Mouse (Mus musculus) midbrain, embryonic 14.5 days (tissue): ENCODE results near the gene E330017A01Rik. TPM values are rescaled to one million over a fixed set of nuclear protein-coding genes. Genes with fewer than 3 reads are reported as not detected.

Experiments used
- ATAC-seq: fragments of 200-750 bp; cut with Nextera tagmentation; 2 replicates; pipeline ENCODE4 v1.8.0; 2017; ENCODE audit warnings: moderate number of reproducible peaks, moderate library complexity; ENCODE audit not compliant: low FRiP score, low TSS enrichment
- DNase-seq: peaks from one replicate; pipeline ENCODE4 v3.0.0-alpha.2; 2015
- H3K27ac ChIP-seq: fragments of 300-500 bp; sonication (generic); replicated peaks from 2 replicates; pipeline ENCODE4 v1.5.1; 2014; ENCODE audit warnings: mild to moderate bottlenecking, low read depth, low read length, moderate library complexity
- H3K27me3 ChIP-seq: fragments of 300-500 bp; sonication (generic); 2 replicates; pipeline ENCODE4 v1.6.1; 2014; ENCODE audit warnings: low read length, control low read depth, mixed read lengths; ENCODE audit not compliant: control insufficient read depth, insufficient read depth
- H3K36me3 ChIP-seq: fragments of 300-500 bp; sonication (generic); 2 replicates; pipeline ENCODE4 v1.6.1; 2014; ENCODE audit warnings: low read length, control low read depth; ENCODE audit not compliant: control insufficient read depth, insufficient read depth
- H3K4me1 ChIP-seq: fragments of 300-500 bp; sonication (generic); 2 replicates; pipeline ENCODE4 v1.6.1; 2014; ENCODE audit warnings: mild to moderate bottlenecking, antibody characterized with exemption, low read length, control low read depth; ENCODE audit not compliant: control insufficient read depth, insufficient read depth
- H3K4me2 ChIP-seq: fragments of 300-500 bp; sonication (generic); 2 replicates; pipeline ENCODE4 v1.6.1; 2014; ENCODE audit warnings: mild to moderate bottlenecking, low read length, moderate library complexity
- H3K4me3 ChIP-seq: fragments of 300-500 bp; sonication (generic); replicated peaks from 2 replicates; pipeline ENCODE4 v1.5.1; 2014; ENCODE audit warnings: low read depth, low read length
- H3K9ac ChIP-seq: fragments of 300-500 bp; sonication (generic); replicated peaks from 2 replicates; pipeline ENCODE4 v1.6.1; 2014; ENCODE audit warnings: mild to moderate bottlenecking, low read length, moderate library complexity
- H3K9me3 ChIP-seq: fragments of 300-500 bp; sonication (generic); 2 replicates; pipeline ENCODE4 v1.6.1; 2016; ENCODE audit warnings: low read length, control low read depth, mixed read lengths; ENCODE audit not compliant: control insufficient read depth
- WGBS: fragments of 180-500 bp; shearing (Covaris S2); extraction: QIAGEN DNeasy Blood & Tissue Kit; methylation state at CpG from one replicate; pipeline ENCODE4 v1.1.7; 2014; 5-methylcytosine and 5-hydroxymethylcytosine counted together
- polyA plus RNA-seq: library from polyadenylated mRNA; unstranded; fragments of >200 nt; fragmentation: Nextera tagmentation; extraction: Ambion mirVana; gene quantifications from 2 replicates; pipeline ENCODE4 v1.2.1, GENCODE M21; 2014

E330017A01Rik gene
- polyA plus RNA-seq, 1 experiment from 2014 or later, result not detected

GRCm38 (mm10) chr16:58656526-58656925 lies 18.0 kb upstream of the E330017A01Rik start:
- Histone ChIP-seq H3K27ac (no peak overlapping the region), H3K9me3 (no peaks in the 10 kb centered on the region), H3K36me3 (no peaks in the 10 kb centered on the region), H3K27me3 (no peaks in the 10 kb centered on the region), H3K9ac (no peak overlapping the region), H3K4me1 (no peaks in the 10 kb centered on the region), H3K4me2 (no peak overlapping the region), H3K4me3 (no peak overlapping the region)
- DNase-seq (no peak), ATAC-seq (no peak)
- 83% methylated on average over 4 of the region's 4 CpGs for WGBS

GRCm38 (mm10) chr16:58655751-58656150 lies 17.2 kb upstream of the E330017A01Rik start:
- no peak for ATAC-seq
- Histone ChIP-seq H3K36me3 (no peaks in the 10 kb centered on the region), H3K4me3 (no peak overlapping the region), H3K4me2 (no peak overlapping the region), H3K27me3 (no peaks in the 10 kb centered on the region), H3K27ac (no peak overlapping the region), H3K4me1 (no peaks in the 10 kb centered on the region), H3K9ac (no peak overlapping the region), H3K9me3 (no peaks in the 10 kb centered on the region)
- DNase-seq, result no peak

GRCm38 (mm10) chr16:58649979-58650378 lies 11.4 kb upstream of the E330017A01Rik start:
- DNase-seq, result no peak
- Histone ChIP-seq H3K27ac (no peak overlapping the region), H3K9ac (no peak overlapping the region), H3K27me3 (no peaks in the 10 kb centered on the region), H3K4me1 (no peaks in the 10 kb centered on the region), H3K4me2 (no peak overlapping the region), H3K4me3 (no peak overlapping the region), H3K36me3 (no peaks in the 10 kb centered on the region), H3K9me3 (no peaks in the 10 kb centered on the region)
- WGBS, result 94% methylated on average over 10 of the region's 10 CpGs
- ATAC-seq, result no peak

GRCm38 (mm10) chr16:58638016-58638415 lies 523 bp downstream of the E330017A01Rik start:
- 82% methylated on average over 7 of the region's 7 CpGs for WGBS
- Histone ChIP-seq H3K9me3 (no peaks in the 10 kb centered on the region), H3K9ac (no peak overlapping the region), H3K27ac (no peak overlapping the region), H3K27me3 (no peaks in the 10 kb centered on the region), H3K4me3 (no peak overlapping the region), H3K36me3 (no peaks in the 10 kb centered on the region), H3K4me1 (no peaks in the 10 kb centered on the region), H3K4me2 (no peak overlapping the region)
- ATAC-seq, result no peak
- DNase-seq, result no peak

- Histone ChIP-seq H3K4me2 (no peak overlapping the region), H3K4me3 (no peak overlapping the region), H3K9me3 (no peaks in the 10 kb centered on the region), H3K27me3 (no peaks in the 10 kb centered on the region), H3K36me3 (no peaks in the 10 kb centered on the region), H3K9ac (no peak overlapping the region), H3K27ac (no peak overlapping the region), H3K4me1 (no peaks in the 10 kb centered on the region)
- ATAC-seq, result no peak
- DNase-seq, result no peak
- WGBS, result 83% methylated on average over 4 of the region's 4 CpGs
These were observed 1.1 kb downstream of the E330017A01Rik start for GRCm38 (mm10) chr16:58637448-58637847.

GRCm38 (mm10) chr16:58635866-58636265 lies 2.7 kb downstream of the E330017A01Rik start:
- Histone ChIP-seq H3K9me3 (no peaks in the 10 kb centered on the region), H3K4me1 (no peaks in the 10 kb centered on the region), H3K4me2 (no peak overlapping the region), H3K27me3 (no peaks in the 10 kb centered on the region), H3K9ac (no peak overlapping the region), H3K27ac (no peak overlapping the region), H3K4me3 (no peak overlapping the region), H3K36me3 (no peaks in the 10 kb centered on the region)
- DNase-seq, result no peak
- no peak for ATAC-seq
- 67% methylated on average over 2 of the region's 2 CpGs for WGBS

- H3K4me3 ChIP-seq, result no peak overlapping the region
- no peaks in the 10 kb centered on the region for H3K9me3 ChIP-seq
- 60% methylated on average over 2 of the region's 2 CpGs for WGBS
- no peak overlapping the region for H3K4me2 ChIP-seq
- H3K27ac ChIP-seq, result no peak overlapping the region
- ATAC-seq, result no peak
- no peaks in the 10 kb centered on the region for H3K4me1 ChIP-seq
- no peaks in the 10 kb centered on the region for H3K27me3 ChIP-seq
- no peaks in the 10 kb centered on the region for H3K36me3 ChIP-seq
- H3K9ac ChIP-seq, result no peak overlapping the region
- no peak for DNase-seq
These were observed 8.8 kb downstream of the E330017A01Rik start for GRCm38 (mm10) chr16:58629736-58630135.

GRCm38 (mm10) chr16:58628968-58629367 lies 9.6 kb downstream of the E330017A01Rik start:
- Histone ChIP-seq H3K9me3 (no peaks in the 10 kb centered on the region), H3K27ac (no peak overlapping the region), H3K4me2 (no peak overlapping the region), H3K4me1 (no peaks in the 10 kb centered on the region), H3K9ac (no peak overlapping the region), H3K27me3 (no peaks in the 10 kb centered on the region), H3K36me3 (no peaks in the 10 kb centered on the region), H3K4me3 (no peak overlapping the region)
- no peak for DNase-seq
- 93% methylated on average over 5 of the region's 5 CpGs for WGBS
- ATAC-seq, result no peak

GRCm38 (mm10) chr16:58628336-58628680 lies 10.2 kb downstream of the E330017A01Rik start:
- no peak for ATAC-seq
- WGBS, result 94% methylated on average over 2 of the region's 2 CpGs
- no peak overlapping the region for H3K4me2 ChIP-seq

More at GRCm38 (mm10) chr16:58628336-58628680, 10.2 kb downstream of the E330017A01Rik start:
- no peaks in the 10 kb centered on the region for H3K9me3 ChIP-seq
- no peak overlapping the region for H3K4me3 ChIP-seq
- DNase-seq, result no peak
- no peak overlapping the region for H3K27ac ChIP-seq
- H3K27me3 ChIP-seq, result no peaks in the 10 kb centered on the region
- no peaks in the 10 kb centered on the region for H3K4me1 ChIP-seq
- H3K9ac ChIP-seq, result no peak overlapping the region
- no peaks in the 10 kb centered on the region for H3K36me3 ChIP-seq
